Mouse (Mus musculus): ENCODE data around the gene Serpina3n. TPM values are rescaled to one million over a fixed set of nuclear protein-coding genes. Genes with fewer than 3 reads are reported as not detected.
"Not testable (repeated sequence)": the region's sequence is repeated elsewhere in the genome, so short reads cannot be mapped to it uniquely, and the experiment has no call there.

Serpina3n gene
- polyA plus RNA-seq, 1 experiment from 2014 or later: 0.08 TPM

- H3K9ac ChIP-seq (ENCODE audit: low read depth, low read length); ATAC-seq (ENCODE audit: low FRiP score); H3K4me1 ChIP-seq (replicated peaks; ENCODE audit: control insufficient read depth, insufficient read depth, low read length); H3K4me3 ChIP-seq (ENCODE audit: low read depth, low read length); DNase-seq (ENCODE audit: low spot score); H3K27me3 ChIP-seq (ENCODE audit: control insufficient read depth, insufficient read depth, low read length); H3K9me3 ChIP-seq (ENCODE audit: control insufficient read depth, low read length); H3K27ac ChIP-seq (ENCODE audit: low read depth, low read length); H3K36me3 ChIP-seq (ENCODE audit: control insufficient read depth, insufficient read depth, low read length); H3K4me2 ChIP-seq (replicated peaks; ENCODE audit: low read depth, low read length): not testable (repeated sequence)
- WGBS: 79% methylated on average over 25 of the region's 25 CpGs
Observed at GRCm38 (mm10) chr12:104447056-104447455, 40.5 kb downstream of the Serpina3n start.

- no peak for ATAC-seq (ENCODE audit: low FRiP score)
- WGBS: 36% methylated on average over 13 of the region's 13 CpGs
- Histone ChIP-seq H3K27me3 (ENCODE audit: control insufficient read depth, insufficient read depth, low read length) (no peaks in the 10 kb centered on the region), H3K9ac (ENCODE audit: low read depth, low read length) (no peak overlapping the region), H3K27ac (ENCODE audit: low read depth, low read length) (no peak overlapping the region), H3K9me3 (ENCODE audit: control insufficient read depth, low read length) (no peaks in the 10 kb centered on the region), H3K4me2 (replicated peaks; ENCODE audit: low read depth, low read length) (no peak overlapping the region), H3K4me1 (replicated peaks; ENCODE audit: control insufficient read depth, insufficient read depth, low read length) (no peaks in the 10 kb centered on the region), H3K36me3 (ENCODE audit: control insufficient read depth, insufficient read depth, low read length) (no peaks in the 10 kb centered on the region), H3K4me3 (ENCODE audit: low read depth, low read length) (no peak overlapping the region)
- peak; percentile 68 for DNase-seq (ENCODE audit: low spot score)
Observed at GRCm38 (mm10) chr12:104448099-104448498, 41.6 kb downstream of the Serpina3n start.

GRCm38 (mm10) chr12:104450257-104450656 is 43.7 kb downstream of the Serpina3n start:
- Histone ChIP-seq H3K4me2 (replicated peaks; ENCODE audit: low read depth, low read length) (no peak overlapping the region), H3K9me3 (ENCODE audit: control insufficient read depth, low read length) (no peaks in the 10 kb centered on the region), H3K4me1 (replicated peaks; ENCODE audit: control insufficient read depth, insufficient read depth, low read length) (no peaks in the 10 kb centered on the region), H3K36me3 (ENCODE audit: control insufficient read depth, insufficient read depth, low read length) (no peaks in the 10 kb centered on the region), H3K27me3 (ENCODE audit: control insufficient read depth, insufficient read depth, low read length) (no peaks in the 10 kb centered on the region), H3K4me3 (ENCODE audit: low read depth, low read length) (no peak overlapping the region), H3K27ac (ENCODE audit: low read depth, low read length) (no peak overlapping the region), H3K9ac (ENCODE audit: low read depth, low read length) (no peak overlapping the region)
- WGBS: 74% methylated on average over 10 of the region's 10 CpGs
- no peak for ATAC-seq (ENCODE audit: low FRiP score)
- no peak for DNase-seq (ENCODE audit: low spot score)

GRCm38 (mm10) chr12:104453002-104453401 is 46.5 kb downstream of the Serpina3n start:
- ATAC-seq (ENCODE audit: low FRiP score): no peak
- DNase-seq (ENCODE audit: low spot score): no peak
- H3K4me3 ChIP-seq (ENCODE audit: low read depth, low read length): no peak overlapping the region
- H3K27ac ChIP-seq (ENCODE audit: low read depth, low read length): no peak overlapping the region
- H3K4me1 ChIP-seq (replicated peaks; ENCODE audit: control insufficient read depth, insufficient read depth, low read length): no peaks in the 10 kb centered on the region
- WGBS: 50% methylated on average over 1 of the region's 1 CpGs
- H3K27me3 ChIP-seq (ENCODE audit: control insufficient read depth, insufficient read depth, low read length): no peaks in the 10 kb centered on the region
- no peaks in the 10 kb centered on the region for H3K36me3 ChIP-seq (ENCODE audit: control insufficient read depth, insufficient read depth, low read length)
- no peaks in the 10 kb centered on the region for H3K9me3 ChIP-seq (ENCODE audit: control insufficient read depth, low read length)
- H3K4me2 ChIP-seq (replicated peaks; ENCODE audit: low read depth, low read length): no peak overlapping the region
- H3K9ac ChIP-seq (ENCODE audit: low read depth, low read length): no peak overlapping the region

- Histone ChIP-seq H3K4me1 (replicated peaks; ENCODE audit: control insufficient read depth, insufficient read depth, low read length) (no peaks in the 10 kb centered on the region; the same call in 1 of the 2 replicates), H3K27me3 (ENCODE audit: control insufficient read depth, insufficient read depth, low read length) (no peaks in the 10 kb centered on the region; the same call in 1 of the 2 replicates), H3K27ac (ENCODE audit: low read depth, low read length) (no peak overlapping the region), H3K4me3 (ENCODE audit: low read depth, low read length) (no peak overlapping the region), H3K9ac (ENCODE audit: low read depth, low read length) (no peak overlapping the region), H3K9me3 (ENCODE audit: control insufficient read depth, low read length) (no peaks in the 10 kb centered on the region), H3K4me2 (replicated peaks; ENCODE audit: low read depth, low read length) (no peak overlapping the region), H3K36me3 (ENCODE audit: control insufficient read depth, insufficient read depth, low read length) (no peaks in the 10 kb centered on the region)
- WGBS: 59% methylated on average over 6 of the region's 6 CpGs
- no peak for DNase-seq (ENCODE audit: low spot score)
- ATAC-seq (ENCODE audit: low FRiP score): no peak
Observed at GRCm38 (mm10) chr12:104459377-104459776, 52.8 kb downstream of the Serpina3n start.

GRCm38 (mm10) chr12:104461372-104461771 is 54.8 kb downstream of the Serpina3n start:
- H3K27me3 ChIP-seq (ENCODE audit: control insufficient read depth, insufficient read depth, low read length): no peaks in the 10 kb centered on the region; the same call in 1 of the 2 replicates

More at GRCm38 (mm10) chr12:104461372-104461771, 54.8 kb downstream of the Serpina3n start:
- Histone ChIP-seq H3K27ac (ENCODE audit: low read depth, low read length) (no peak overlapping the region), H3K36me3 (ENCODE audit: control insufficient read depth, insufficient read depth, low read length) (no peaks in the 10 kb centered on the region), H3K4me2 (replicated peaks; ENCODE audit: low read depth, low read length) (no peak overlapping the region), H3K4me1 (replicated peaks; ENCODE audit: control insufficient read depth, insufficient read depth, low read length) (no peaks in the 10 kb centered on the region; the same call in 1 of the 2 replicates), H3K9me3 (ENCODE audit: control insufficient read depth, low read length) (no peaks in the 10 kb centered on the region), H3K9ac (ENCODE audit: low read depth, low read length) (no peak overlapping the region), H3K4me3 (ENCODE audit: low read depth, low read length) (no peak overlapping the region)
- DNase-seq (ENCODE audit: low spot score): no peak
- 29% methylated on average over 8 of the region's 8 CpGs for WGBS
- no peak for ATAC-seq (ENCODE audit: low FRiP score)

Other genes starting within 250 kb of the Serpina3n start
- gene Serpina3f, start 192.2 kb upstream of the Serpina3n start, polyA plus RNA-seq (2014; fragmentation: Nextera tagmentation; extraction: Ambion mirVana): 0.28 and 0.37 TPM in 2 replicates
- gene Serpina3g, start 170.5 kb upstream of the Serpina3n start, polyA plus RNA-seq (2014; fragmentation: Nextera tagmentation; extraction: Ambion mirVana): 0.14 and 0.47 TPM in 2 replicates
- gene Serpina3i, start 143.6 kb upstream of the Serpina3n start, polyA plus RNA-seq (2014; fragmentation: Nextera tagmentation; extraction: Ambion mirVana): 0.40 TPM in 1 of 2 replicates, not detected in the other
- not detected in 2 replicates for gene Serpina3j, start 92.2 kb upstream of the Serpina3n start, polyA plus RNA-seq (2014; fragmentation: Nextera tagmentation; extraction: Ambion mirVana)
- gene Serpina3k, start 68.2 kb upstream of the Serpina3n start, polyA plus RNA-seq (2014; fragmentation: Nextera tagmentation; extraction: Ambion mirVana): not detected in 2 replicates
- gene Serpina3m, start 68.2 kb upstream of the Serpina3n start, polyA plus RNA-seq (2014; fragmentation: Nextera tagmentation; extraction: Ambion mirVana): not detected in 2 replicates
- 0.48 and 0.85 TPM in 2 replicates for gene Gsc, start 66.6 kb downstream of the Serpina3n start, polyA plus RNA-seq (2014; fragmentation: Nextera tagmentation; extraction: Ambion mirVana)